Mouse (Mus musculus) right cerebral cortex, adult 2 months (tissue): ENCODE data around the gene Ang6.
"Not testable (repeated sequence)": the region's sequence is repeated elsewhere in the genome, so short reads cannot be mapped to it uniquely, and the experiment has no call there.

Source experiments
- DNase-seq, 2 experiments: peaks; one replicate each; pipeline ENCODE4 v3.0.0; 2021 to 2022; ENCODE audit warnings: low spot score in 2 of 2

Ang6 gene

GRCm38 (mm10) chr14:44002169-44002568 lies at the start of gene Ang6:
TSS of gene Ang6 (minus strand) at chr14:44002269.
- DNase-seq, result no peak

- not testable (repeated sequence) for DNase-seq
Observed at GRCm38 (mm10) chr14:44046567-44046966, 44.5 kb upstream of the Ang6 start.

DNA sequence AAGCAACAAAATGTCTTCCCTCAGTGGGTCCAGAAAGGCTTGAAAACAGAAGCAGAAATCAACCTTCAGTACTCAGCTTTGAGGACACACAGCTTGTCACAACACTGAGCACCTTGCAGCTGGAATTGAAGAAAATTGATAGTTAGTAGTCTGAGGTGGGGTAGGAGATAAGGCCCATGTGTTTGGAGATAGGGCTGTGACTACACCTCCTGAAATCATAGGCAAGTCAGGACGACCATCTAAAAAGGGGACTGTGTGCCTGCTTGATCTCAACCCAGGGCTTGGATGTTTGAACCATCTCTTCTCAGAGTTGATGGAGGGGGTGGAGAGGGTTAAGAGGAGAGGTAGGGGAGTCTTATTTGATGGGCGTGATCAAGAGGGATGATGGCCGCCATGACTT lies 29.8 kb upstream of the Ang6 start:
- not testable (repeated sequence) for DNase-seq

DNA sequence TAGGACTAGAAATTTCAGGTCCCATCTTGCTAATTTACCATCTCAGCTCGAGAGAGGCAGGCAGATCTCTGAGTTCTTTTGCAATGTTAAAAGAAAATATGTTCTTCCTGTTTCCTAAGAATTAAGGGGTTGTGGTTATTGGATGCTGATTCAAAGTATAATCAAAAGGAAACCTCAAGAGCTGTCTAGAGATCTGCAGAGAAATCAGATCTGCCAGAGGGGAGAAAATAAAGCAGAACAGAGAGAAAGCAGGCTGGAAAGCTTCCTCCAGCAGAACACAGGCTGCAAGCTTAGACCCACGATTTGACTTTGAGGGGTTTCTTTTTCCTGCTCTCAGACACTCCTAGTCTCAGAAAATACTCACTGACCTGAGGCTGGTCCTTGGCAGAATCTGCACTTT lies 7.6 kb upstream of the Ang6 start:
- DNase-seq, result not testable (repeated sequence)

DNA sequence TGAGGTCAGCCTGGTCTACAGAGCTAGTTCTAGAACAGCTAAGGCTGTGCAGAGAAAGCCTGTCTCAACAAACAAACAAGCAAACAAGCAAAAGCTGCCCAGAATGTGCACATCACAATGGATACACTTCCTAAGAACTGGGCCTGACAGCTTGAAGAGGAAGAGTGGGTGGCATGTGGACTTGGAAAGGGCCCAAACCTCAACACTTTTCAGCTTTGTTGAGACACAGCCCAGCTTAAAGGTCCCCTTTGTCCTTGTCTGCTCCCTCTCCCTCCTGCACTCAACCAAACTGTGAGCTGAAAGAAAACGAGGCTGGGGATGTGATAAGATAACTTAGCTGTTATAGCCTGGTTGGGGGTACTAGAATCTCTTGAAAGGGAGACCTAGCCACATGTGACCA lies 6.0 kb upstream of the Ang6 start:
- not testable (repeated sequence) for DNase-seq

- no peak for DNase-seq
Observed at GRCm38 (mm10) chr14:44001600-44001999, 469 bp downstream of the Ang6 start.

GRCm38 (mm10) chr14:43998455-43999000 lies 3.5 kb downstream of the Ang6 start:
- not testable (repeated sequence) for DNase-seq

DNA sequence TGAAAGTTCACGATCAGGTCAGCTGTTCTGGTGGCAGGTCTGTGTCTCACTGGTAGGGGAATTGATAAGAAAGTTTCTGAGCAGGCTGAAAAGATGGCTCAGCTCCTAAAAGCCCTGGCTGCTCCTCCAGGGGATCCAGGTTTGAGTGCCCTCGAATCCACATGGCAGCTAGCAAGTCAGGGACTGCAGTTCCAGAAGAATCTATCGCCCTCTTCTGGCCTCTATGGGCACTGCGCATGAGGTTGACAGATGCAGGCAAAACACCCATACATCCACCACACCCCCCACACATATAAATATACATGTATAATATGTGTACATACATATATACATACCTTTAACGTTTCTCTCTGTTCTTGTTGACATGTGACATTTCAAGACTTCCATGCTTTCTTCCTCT lies 14.7 kb downstream of the Ang6 start:
- DNase-seq, result peak; percentile 83 to 85

DNA sequence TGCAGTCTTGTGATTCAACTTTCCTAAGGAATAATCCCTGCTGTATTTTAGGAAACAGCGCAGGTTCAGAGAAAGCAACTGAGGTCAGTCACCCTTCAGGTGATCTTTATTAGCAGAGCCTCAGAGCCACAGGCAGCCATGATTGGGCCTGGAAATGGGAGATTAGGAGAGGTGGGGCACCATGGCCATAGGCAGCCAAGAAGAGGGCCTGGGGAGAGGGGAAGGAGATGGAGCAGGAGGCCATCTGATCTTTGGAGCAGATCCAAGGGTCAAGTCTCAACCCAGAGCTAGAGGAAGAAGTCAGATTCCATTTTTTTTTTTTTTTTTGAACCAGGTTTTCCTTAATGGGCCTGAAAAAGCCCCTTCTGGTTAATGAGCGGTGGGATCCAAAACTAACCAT lies 15.9 kb downstream of the Ang6 start:
- DNase-seq, result no peak

DNA sequence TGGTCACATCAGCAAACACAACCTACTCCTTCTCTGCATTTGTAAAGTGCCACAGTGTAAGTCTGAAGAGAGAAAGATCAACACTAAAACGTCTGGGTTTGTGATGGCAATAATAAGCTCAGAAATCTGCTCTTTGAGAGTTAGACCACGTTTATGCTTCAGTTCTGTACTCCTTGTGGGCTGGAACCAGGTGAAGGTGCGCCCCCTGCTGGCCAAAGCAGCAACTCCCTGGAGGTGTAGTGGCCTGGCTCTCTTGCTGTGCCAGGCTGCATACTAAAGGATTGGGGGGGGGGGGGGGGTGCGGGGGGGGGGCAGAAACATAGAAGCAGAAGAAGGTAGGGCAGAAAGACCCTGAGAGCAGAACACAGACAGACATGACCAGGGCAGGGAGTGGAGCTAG lies 18.2 kb downstream of the Ang6 start:
- DNase-seq, result peak; percentile 29 to 57

GRCm38 (mm10) chr14:43983454-43983853 lies 18.6 kb downstream of the Ang6 start:
- no peak for DNase-seq

DNA sequence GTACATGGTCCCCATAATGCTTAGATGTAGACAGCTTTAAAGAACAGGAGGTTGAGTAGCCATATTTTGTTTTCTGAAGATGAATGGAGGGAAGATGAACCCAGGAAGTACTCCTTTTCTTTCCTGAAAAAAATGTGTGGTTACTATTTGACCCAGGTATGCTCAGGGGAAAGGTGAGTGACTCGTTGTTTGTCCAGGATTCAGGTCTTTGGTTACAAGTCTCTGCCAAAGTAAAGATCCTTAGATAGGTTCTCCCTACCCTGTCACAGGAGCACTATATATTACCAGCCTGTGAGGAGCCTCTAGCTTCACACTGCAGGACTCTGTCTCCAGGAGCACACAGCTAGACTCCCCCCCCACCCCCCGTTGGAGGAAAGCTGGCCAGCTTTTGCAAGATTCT lies 45.3 kb downstream of the Ang6 start, which contains the start of gene Ang5:
Ang5 (plus strand) TSS at position 301 of the 400 bp plus-strand sequence.
- not testable (repeated sequence) for DNase-seq

GRCm38 (mm10) chr14:43955074-43955473 lies 47.0 kb downstream of the Ang6 start:
- DNase-seq, result not testable (repeated sequence)

GRCm38 (mm10) chr14:43953382-43953781 lies 48.7 kb downstream of the Ang6 start:
- not testable (repeated sequence) for DNase-seq
